19 mouse cellular contexts compared by ENCODE assay signal in genomic region chr11:97407456-97407855, GRCm38 (mm10). TPM values are rescaled to one million over a fixed set of nuclear protein-coding genes. Genes with fewer than 3 reads are reported as not detected.
DNase-seq lines count a peak whose midpoint lies in the region; ATAC-seq lines count a peak whose summit lies in the region.
"Had no signal": no experiment of that assay in that cellular context is flagged by ENCODE, and none has a peak within 500 bp of the region (broad histone marks: within the 10 kb centered on the region; RNA-seq: fewer than 3 reads in every experiment).

No protein-coding gene starts in this region.

- H3K4me2 ChIP-seq in embryonic facial prominence, embryonic 13.5 days, result peak overlapping the region; percentile 96; the same call in 1 of the 2 replicates
- no peak overlapping the region for H3K4me2 ChIP-seq in heart, embryonic 15.5 days
- H3K4me2 ChIP-seq in midbrain, embryonic 13.5 days (replicated peaks), result no peak overlapping the region
- H3K4me2 ChIP-seq in midbrain, embryonic 16.5 days (ENCODE audit: low read length), result no peak overlapping the region
- no peak overlapping the region for H3K4me2 ChIP-seq in neural tube, embryonic 13.5 days
- H3K4me2 ChIP-seq: lung, embryonic 15.5 days had no signal

- H3K4me3 ChIP-seq in embryonic facial prominence, embryonic 13.5 days, result no peak overlapping the region
- no peak overlapping the region for H3K4me3 ChIP-seq in embryonic facial prominence, embryonic 10.5 days
- H3K4me3 ChIP-seq in heart, embryonic 15.5 days, result no peak overlapping the region
- no peak overlapping the region for H3K4me3 ChIP-seq in midbrain, embryonic 13.5 days (replicated peaks)
- H3K4me3 ChIP-seq in midbrain, embryonic 16.5 days (ENCODE audit: low read depth, low read length), result no peak overlapping the region
- no peak overlapping the region for H3K4me3 ChIP-seq in neural tube, embryonic 13.5 days
- H3K4me3 ChIP-seq: embryonic facial prominence, embryonic 15.5 days; gastrocnemius, adult 2 months; hindbrain, embryonic 13.5 days; intestine, embryonic 15.5 days; lung, embryonic 15.5 days; midbrain, embryonic 10.5 days; stomach, embryonic 15.5 days had no signal

- H3K9ac ChIP-seq in embryonic facial prominence, embryonic 13.5 days, result no peak overlapping the region
- H3K9ac ChIP-seq in heart, embryonic 15.5 days, result no peak overlapping the region
- H3K9ac ChIP-seq in midbrain, embryonic 13.5 days (replicated peaks), result 0 out of 2 replicates have a peak overlapping the region, but pooled peaks have one; percentile 3
- H3K9ac ChIP-seq in midbrain, embryonic 16.5 days (ENCODE audit: low read depth, low read length), result no peak overlapping the region
- peak overlapping the region; percentile 81; the same call in 1 of the 2 replicates for H3K9ac ChIP-seq in neural tube, embryonic 13.5 days
- H3K9ac ChIP-seq: embryonic facial prominence, embryonic 15.5 days; intestine, embryonic 15.5 days; liver, embryonic 14.5 days; lung, embryonic 15.5 days; stomach, embryonic 15.5 days had no signal

- H3K27me3 ChIP-seq in embryonic facial prominence, embryonic 13.5 days, result peaks cover 15% of the 10 kb centered on the region
- peaks cover 56% of the 10 kb centered on the region for H3K27me3 ChIP-seq in embryonic facial prominence, embryonic 10.5 days (replicated peaks; ENCODE audit: low read depth, poor library complexity, severe bottlenecking)
- H3K27me3 ChIP-seq in heart, embryonic 15.5 days, result no peaks in the 10 kb centered on the region
- peaks cover 21% of the 10 kb centered on the region for H3K27me3 ChIP-seq in midbrain, embryonic 13.5 days
- no peaks in the 10 kb centered on the region for H3K27me3 ChIP-seq in midbrain, embryonic 16.5 days (ENCODE audit: control insufficient read depth, insufficient read depth, low read depth, low read length)
- H3K27me3 ChIP-seq in neural tube, embryonic 13.5 days, result peaks cover 30% of the 10 kb centered on the region
- H3K27me3 ChIP-seq: embryonic facial prominence, embryonic 15.5 days had no signal

- no peaks in the 10 kb centered on the region for H3K9me3 ChIP-seq in embryonic facial prominence, embryonic 13.5 days
- H3K9me3 ChIP-seq in embryonic facial prominence, embryonic 10.5 days, result no peaks in the 10 kb centered on the region
- H3K9me3 ChIP-seq in heart, embryonic 15.5 days (replicated peaks), result no peaks in the 10 kb centered on the region
- no peaks in the 10 kb centered on the region for H3K9me3 ChIP-seq in midbrain, embryonic 13.5 days
- no peaks in the 10 kb centered on the region for H3K9me3 ChIP-seq in midbrain, embryonic 16.5 days (replicated peaks; ENCODE audit: control insufficient read depth, low read length, poor library complexity, severe bottlenecking)
- H3K9me3 ChIP-seq in neural tube, embryonic 13.5 days, result no peaks in the 10 kb centered on the region
- H3K9me3 ChIP-seq: embryonic facial prominence, embryonic 15.5 days; hindbrain, embryonic 13.5 days; intestine, embryonic 15.5 days; lung, embryonic 15.5 days; midbrain, embryonic 10.5 days; stomach, embryonic 15.5 days had no signal

- peak overlapping the region; percentile 80 for H3K27ac ChIP-seq in embryonic facial prominence, embryonic 13.5 days
- H3K27ac ChIP-seq in embryonic facial prominence, embryonic 10.5 days (replicated peaks), result no peak overlapping the region
- H3K27ac ChIP-seq in heart, embryonic 15.5 days, result peak overlapping the region; percentile 85; the same call in 1 of the 2 replicates
- no peak overlapping the region for H3K27ac ChIP-seq in midbrain, embryonic 13.5 days
- H3K27ac ChIP-seq in midbrain, embryonic 16.5 days (ENCODE audit: low read length), result no peak overlapping the region
- no peak overlapping the region for H3K27ac ChIP-seq in neural tube, embryonic 13.5 days (replicated peaks)
- H3K27ac ChIP-seq: gastrocnemius, adult 2 months; hindbrain, embryonic 13.5 days; liver, embryonic 14.5 days; lung, embryonic 15.5 days; macrophage; midbrain, embryonic 10.5 days had no signal

- H3K36me3 ChIP-seq in embryonic facial prominence, embryonic 13.5 days, result no peaks in the 10 kb centered on the region
- no peaks in the 10 kb centered on the region for H3K36me3 ChIP-seq in embryonic facial prominence, embryonic 10.5 days (replicated peaks)
- no peaks in the 10 kb centered on the region for H3K36me3 ChIP-seq in heart, embryonic 15.5 days
- H3K36me3 ChIP-seq in midbrain, embryonic 13.5 days, result no peaks in the 10 kb centered on the region
- H3K36me3 ChIP-seq in midbrain, embryonic 16.5 days (ENCODE audit: control insufficient read depth, insufficient read depth, low read length), result no peaks in the 10 kb centered on the region
- no peaks in the 10 kb centered on the region for H3K36me3 ChIP-seq in neural tube, embryonic 13.5 days
- H3K36me3 ChIP-seq: embryonic facial prominence, embryonic 15.5 days; hindbrain, embryonic 13.5 days; intestine, embryonic 15.5 days; lung, embryonic 15.5 days; midbrain, embryonic 10.5 days; stomach, embryonic 15.5 days had no signal

- no peak for DNase-seq in embryonic facial prominence, embryonic 10.5 days (ENCODE audit: low spot score)
- no peak for DNase-seq in heart, adult 18-20 months
- DNase-seq in cerebellum, adult 11 months, result no peak
- DNase-seq: kidney, postnatal 36 days; retina, postnatal 1 day had no signal

- ATAC-seq in embryonic facial prominence, embryonic 13.5 days (ENCODE audit: insufficient number of reproducible peaks, insufficient read depth, low FRiP score, low TSS enrichment, low read depth), result no peak
- no peak for ATAC-seq in heart, embryonic 15.5 days (replicated peaks; ENCODE audit: insufficient number of reproducible peaks, insufficient read depth, low FRiP score, low read depth)
- ATAC-seq in midbrain, embryonic 13.5 days, result no peak
- no peak for ATAC-seq in midbrain, embryonic 16.5 days
- no peak for ATAC-seq in neural tube, embryonic 13.5 days (ENCODE audit: low read depth)

- peaks cover 38% of the 10 kb centered on the region for H3K4me1 ChIP-seq in embryonic facial prominence, embryonic 13.5 days
- peaks cover 55% of the 10 kb centered on the region for H3K4me1 ChIP-seq in embryonic facial prominence, embryonic 10.5 days
- H3K4me1 ChIP-seq in heart, embryonic 15.5 days (replicated peaks), result peaks cover 48% of the 10 kb centered on the region
- H3K4me1 ChIP-seq in midbrain, embryonic 13.5 days (replicated peaks), result peaks cover 36% of the 10 kb centered on the region
- H3K4me1 ChIP-seq in midbrain, embryonic 16.5 days (ENCODE audit: control insufficient read depth, insufficient read depth, low read length), result peaks cover 23% of the 10 kb centered on the region
- H3K4me1 ChIP-seq in neural tube, embryonic 13.5 days (replicated peaks), result peaks cover 48% of the 10 kb centered on the region

- 77% methylated on average over 3 of the region's 3 CpGs for WGBS in embryonic facial prominence, embryonic 13.5 days
- WGBS in embryonic facial prominence, embryonic 10.5 days, result 71% methylated on average over 3 of the region's 3 CpGs
- 62% methylated on average over 3 of the region's 3 CpGs for WGBS in heart, embryonic 15.5 days
- WGBS in midbrain, embryonic 13.5 days, result 81% methylated on average over 3 of the region's 3 CpGs
- 77% methylated on average over 3 of the region's 3 CpGs for WGBS in midbrain, embryonic 16.5 days
- 80% methylated on average over 3 of the region's 3 CpGs for WGBS in neural tube, embryonic 13.5 days

RNA-seq across cellular contexts. Expression of gene Arhgap23, which starts 7.9 kb away (rescaled TPM):
- 7.7 and 8.4 TPM in 2 replicates for polyA plus RNA-seq in embryonic facial prominence, embryonic 13.5 days (2015; fragmentation: Nextera tagmentation; extraction: Ambion mirVana)
- polyA plus RNA-seq in embryonic facial prominence, embryonic 10.5 days (2016; fragmentation: Nextera tagmentation; extraction: Ambion mirVana), result 2.4 TPM in 2 replicates
- 6.0 and 7.8 TPM in 2 replicates for polyA plus RNA-seq in heart, embryonic 15.5 days (2015; fragmentation: Nextera tagmentation; extraction: Ambion mirVana)
- total RNA-seq in heart, adult 18-20 months (2021), result 10 to 100 TPM; 12.5 to 13.5 TPM
- 5.1 and 6.5 TPM in 2 replicates for polyA plus RNA-seq in midbrain, embryonic 13.5 days (2015; fragmentation: Nextera tagmentation; extraction: Ambion mirVana)
- polyA plus RNA-seq in midbrain, embryonic 16.5 days (2015; fragmentation: Nextera tagmentation; extraction: Ambion mirVana), result 8.6 and 9.6 TPM in 2 replicates
- 6.8 and 7.4 TPM in 2 replicates for polyA plus RNA-seq in neural tube, embryonic 13.5 days (2015; fragmentation: Nextera tagmentation; extraction: Ambion mirVana)

RNA-seq across cellular contexts. Expression of gene Socs7, which starts 45.1 kb away (rescaled TPM):
- polyA plus RNA-seq in embryonic facial prominence, embryonic 13.5 days (2015; fragmentation: Nextera tagmentation; extraction: Ambion mirVana), result 4.7 and 5.3 TPM in 2 replicates
- 3.3 TPM in 2 replicates for polyA plus RNA-seq in embryonic facial prominence, embryonic 10.5 days (2016; fragmentation: Nextera tagmentation; extraction: Ambion mirVana)
- 3.0 and 3.5 TPM in 2 replicates for polyA plus RNA-seq in heart, embryonic 15.5 days (2015; fragmentation: Nextera tagmentation; extraction: Ambion mirVana)
- 10 to 100 TPM; 21.9 to 22.8 TPM for total RNA-seq in heart, adult 18-20 months (2021)
- polyA plus RNA-seq in midbrain, embryonic 13.5 days (2015; fragmentation: Nextera tagmentation; extraction: Ambion mirVana), result 8.8 and 9.4 TPM in 2 replicates
- 8.5 and 9.9 TPM in 2 replicates for polyA plus RNA-seq in midbrain, embryonic 16.5 days (2015; fragmentation: Nextera tagmentation; extraction: Ambion mirVana)
- 7.8 and 8.9 TPM in 2 replicates for polyA plus RNA-seq in neural tube, embryonic 13.5 days (2015; fragmentation: Nextera tagmentation; extraction: Ambion mirVana)

RNA-seq across cellular contexts. Expression of gene Gpr179, which starts 55.6 kb away (rescaled TPM):
- 0.15 and 0.21 TPM in 2 replicates for polyA plus RNA-seq in embryonic facial prominence, embryonic 13.5 days (2015; fragmentation: Nextera tagmentation; extraction: Ambion mirVana)
- polyA plus RNA-seq in embryonic facial prominence, embryonic 10.5 days (2016; fragmentation: Nextera tagmentation; extraction: Ambion mirVana), result 0.05 and 0.07 TPM in 2 replicates
- polyA plus RNA-seq in heart, embryonic 15.5 days (2015; fragmentation: Nextera tagmentation; extraction: Ambion mirVana), result 0.05 and 0.10 TPM in 2 replicates
- not detected for total RNA-seq in heart, adult 18-20 months (2021)
- polyA plus RNA-seq in midbrain, embryonic 13.5 days (2015; fragmentation: Nextera tagmentation; extraction: Ambion mirVana), result 0.39 and 0.48 TPM in 2 replicates
- 0.70 and 0.89 TPM in 2 replicates for polyA plus RNA-seq in midbrain, embryonic 16.5 days (2015; fragmentation: Nextera tagmentation; extraction: Ambion mirVana)
- 0.43 and 0.66 TPM in 2 replicates for polyA plus RNA-seq in neural tube, embryonic 13.5 days (2015; fragmentation: Nextera tagmentation; extraction: Ambion mirVana)

Comparison
In these comparisons a context has a peak if more than half of its experiments do, and no peak if none do; other contexts are left out.
1. H3K27ac ChIP-seq: peak in embryonic facial prominence, embryonic 13.5 days (single experiment) and heart, embryonic 15.5 days (single experiment); none in embryonic facial prominence, embryonic 10.5 days (single experiment), midbrain, embryonic 13.5 days (single experiment), midbrain, embryonic 16.5 days (single experiment) and neural tube, embryonic 13.5 days (single experiment).
2. H3K9ac ChIP-seq: peak in midbrain, embryonic 13.5 days (single experiment) and neural tube, embryonic 13.5 days (single experiment); none in embryonic facial prominence, embryonic 13.5 days (single experiment), heart, embryonic 15.5 days (single experiment) and midbrain, embryonic 16.5 days (single experiment).